Mouse (Mus musculus): ENCODE data around the gene Nacad.

DNA sequence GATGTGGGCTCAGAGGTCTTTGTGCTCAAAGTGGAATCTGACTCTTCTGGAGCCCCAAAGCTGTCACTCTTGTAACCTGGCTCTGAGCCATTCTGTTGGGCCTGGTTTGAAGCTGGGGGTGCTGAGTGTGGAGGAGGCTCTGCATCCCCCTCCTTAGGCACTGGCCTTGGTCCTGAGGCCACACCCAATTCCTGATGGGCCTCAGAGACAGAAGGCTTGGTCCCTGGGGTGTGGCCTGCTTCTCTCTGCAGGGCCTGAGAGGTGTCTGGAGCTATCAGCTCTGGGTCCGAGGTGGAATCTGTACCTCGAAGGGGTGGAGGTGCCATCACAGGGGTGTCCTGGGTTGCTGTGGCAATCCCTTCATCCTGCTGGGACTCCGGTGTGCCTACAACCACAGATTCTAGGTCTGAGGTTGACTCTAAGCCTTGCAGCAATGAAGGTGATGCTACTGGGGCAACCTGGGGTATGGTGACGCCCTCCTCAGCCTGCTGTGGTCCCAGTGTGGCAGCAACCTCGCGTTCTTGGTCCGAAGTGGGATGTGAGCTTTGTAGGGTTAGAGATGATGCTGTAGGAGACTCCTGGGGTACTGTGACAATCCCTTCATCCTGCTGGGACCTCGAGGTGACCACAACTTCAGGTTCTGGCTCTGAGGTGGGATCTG is 5.4 kb downstream of the Nacad start:
- TF ChIP-seq CTCF (IDR thresholded peaks at IDR 0.05; ENCODE audit: insufficient read depth, low read length), result no peak
- no peak for TF ChIP-seq POLR2A (IDR thresholded peaks at IDR 0.05; ENCODE audit: borderline replicate concordance, extremely low read depth, low read depth, low read length)
